12 mouse cellular contexts compared by ENCODE assay signal in genomic region chr9:102493044-102493443, GRCm38 (mm10). TPM values are rescaled to one million over a fixed set of nuclear protein-coding genes. Genes with fewer than 3 reads are reported as not detected.
DNase-seq lines count a peak whose midpoint lies in the region; ATAC-seq lines count a peak whose summit lies in the region.
"Had no signal": no experiment of that assay in that cellular context is flagged by ENCODE, and none has a peak within 500 bp of the region (broad histone marks: within the 10 kb centered on the region; RNA-seq: fewer than 3 reads in every experiment).

No protein-coding gene starts in this region.

- H3K9ac ChIP-seq in neural tube, embryonic 12.5 days = no peak overlapping the region
- no peak overlapping the region for H3K9ac ChIP-seq in neural tube, embryonic 15.5 days (replicated peaks)
- H3K9ac ChIP-seq: limb, embryonic 13.5 days; neural tube, embryonic 13.5 days had no signal

- no peaks in the 10 kb centered on the region for H3K27me3 ChIP-seq in neural tube, embryonic 12.5 days (replicated peaks)
- no peaks in the 10 kb centered on the region for H3K27me3 ChIP-seq in neural tube, embryonic 15.5 days (replicated peaks)
- H3K27me3 ChIP-seq: neural tube, embryonic 13.5 days had no signal

- WGBS in neural tube, embryonic 12.5 days = 28% methylated on average over 4 of the region's 4 CpGs
- WGBS in neural tube, embryonic 15.5 days = 26% methylated on average over 4 of the region's 4 CpGs

- no peak overlapping the region for H3K4me3 ChIP-seq in neural tube, embryonic 12.5 days
- no peak overlapping the region for H3K4me3 ChIP-seq in neural tube, embryonic 15.5 days (replicated peaks)
- H3K4me3 ChIP-seq: limb, embryonic 13.5 days; neural tube, embryonic 13.5 days had no signal

- no peaks in the 10 kb centered on the region for H3K36me3 ChIP-seq in neural tube, embryonic 12.5 days
- no peaks in the 10 kb centered on the region for H3K36me3 ChIP-seq in neural tube, embryonic 15.5 days
- H3K36me3 ChIP-seq: limb, embryonic 13.5 days; neural tube, embryonic 13.5 days had no signal

- 0 out of 2 replicates have a peak, but pooled peaks have one; percentile 41 for ATAC-seq in neural tube, embryonic 12.5 days (ENCODE audit: low FRiP score, low read depth)
- no peak for ATAC-seq in neural tube, embryonic 15.5 days (ENCODE audit: low FRiP score)

- peak; percentile 94 for DNase-seq in cerebellum, adult 9-11 months
- peak; percentile 33 for DNase-seq in heart, postnatal 4 days
- peak; percentile 85 for DNase-seq in retina, postnatal 1 day
- DNase-seq in thymus, postnatal 25 days = no peak
- DNase-seq in right cerebral cortex, adult 2 months (ENCODE audit: low spot score in 2 of 2) = no peak
- DNase-seq in liver = no peak

- H3K4me1 ChIP-seq in neural tube, embryonic 12.5 days = peaks cover 7% of the 10 kb centered on the region
- no peaks in the 10 kb centered on the region for H3K4me1 ChIP-seq in neural tube, embryonic 15.5 days
- H3K4me1 ChIP-seq: limb, embryonic 13.5 days had no signal

- H3K9me3 ChIP-seq in neural tube, embryonic 12.5 days = no peaks in the 10 kb centered on the region
- H3K9me3 ChIP-seq in neural tube, embryonic 15.5 days (replicated peaks) = no peaks in the 10 kb centered on the region
- H3K9me3 ChIP-seq: limb, embryonic 13.5 days; neural tube, embryonic 13.5 days had no signal

- no peak overlapping the region for H3K4me2 ChIP-seq in neural tube, embryonic 12.5 days (replicated peaks)
- H3K4me2 ChIP-seq in neural tube, embryonic 15.5 days = no peak overlapping the region
- H3K4me2 ChIP-seq: limb, embryonic 13.5 days; neural tube, embryonic 13.5 days had no signal

- H3K27ac ChIP-seq in neural tube, embryonic 12.5 days = no peak overlapping the region
- H3K27ac ChIP-seq in neural tube, embryonic 15.5 days (replicated peaks) = no peak overlapping the region
- H3K27ac ChIP-seq: limb, embryonic 13.5 days; neural tube, embryonic 13.5 days; stomach, postnatal 0 days had no signal

RNA-seq across cellular contexts. Expression of gene Ky, which starts 12.5 kb away (rescaled TPM):
- polyA plus RNA-seq in neural tube, embryonic 12.5 days (2016; fragmentation: Nextera tagmentation; extraction: Ambion mirVana) = 0.24 and 0.31 TPM in 2 replicates
- 0.70 and 1.5 TPM in 2 replicates for polyA plus RNA-seq in neural tube, embryonic 15.5 days (2015; fragmentation: Nextera tagmentation; extraction: Ambion mirVana)
- 10 to 100 TPM in 1 of 2 experiments, 1 to 10 TPM in 1; 9.3 to 10.4 TPM for total RNA-seq in heart, postnatal 4 days (2021)
- total RNA-seq: hematopoietic stem cell, adult 5-6 weeks had no signal

Comparison
In these comparisons a context has a peak if more than half of its experiments do, and no peak if none do; other contexts are left out.
1. DNase-seq: peak in cerebellum, adult 9-11 months (single experiment), heart, postnatal 4 days (single experiment) and retina, postnatal 1 day (single experiment); none in thymus, postnatal 25 days (single experiment), right cerebral cortex, adult 2 months (0 of 2) and liver (single experiment).